Mouse (Mus musculus): ENCODE measurements around the gene Tead2. TPM values are rescaled to one million over a fixed set of nuclear protein-coding genes. Genes with fewer than 3 reads are reported as not detected.

Tead2 gene
- polyA plus RNA-seq, 1 experiment from 2014 or later = 88.0 TPM

GRCm38 (mm10) chr7:45272786-45273412 is 57.3 kb downstream of the Tead2 start:
- Histone ChIP-seq H3K36me3 (ENCODE audit: control insufficient read depth, insufficient read depth) (no peaks in the 10 kb centered on the region), H3K4me3 (ENCODE audit: low read length) (no peak overlapping the region), H3K27me3 (ENCODE audit: control insufficient read depth, insufficient read depth, low read length) (no peaks in the 10 kb centered on the region), H3K4me1 (ENCODE audit: control insufficient read depth, insufficient read depth, low read length) (peaks cover 3% of the 10 kb centered on the region; the same call in 1 of the 2 replicates), H3K9ac (ENCODE audit: low read length) (no peak overlapping the region), H3K4me2 (ENCODE audit: low read depth, low read length) (no peak overlapping the region), H3K27ac (ENCODE audit: low read length) (no peak overlapping the region), H3K9me3 (replicated peaks; ENCODE audit: control insufficient read depth, low read length) (peaks cover 3% of the 10 kb centered on the region; the same call in 1 of the 2 replicates)
- no peak for ATAC-seq (replicated peaks; ENCODE audit: extremely low read depth, insufficient read depth, low FRiP score)
- WGBS = 75% methylated on average over 10 of the region's 10 CpGs

GRCm38 (mm10) chr7:45273672-45274071 is 58.1 kb downstream of the Tead2 start:
- 87% methylated on average over 8 of the region's 8 CpGs for WGBS
- Histone ChIP-seq H3K36me3 (ENCODE audit: control insufficient read depth, insufficient read depth) (no peaks in the 10 kb centered on the region), H3K27ac (ENCODE audit: low read length) (no peak overlapping the region), H3K4me3 (ENCODE audit: low read length) (no peak overlapping the region), H3K4me2 (ENCODE audit: low read depth, low read length) (no peak overlapping the region), H3K27me3 (ENCODE audit: control insufficient read depth, insufficient read depth, low read length) (no peaks in the 10 kb centered on the region), H3K9ac (ENCODE audit: low read length) (no peak overlapping the region), H3K4me1 (ENCODE audit: control insufficient read depth, insufficient read depth, low read length) (peaks cover 3% of the 10 kb centered on the region; the same call in 1 of the 2 replicates), H3K9me3 (replicated peaks; ENCODE audit: control insufficient read depth, low read length) (peaks cover 3% of the 10 kb centered on the region; the same call in 1 of the 2 replicates)
- no peak for ATAC-seq (replicated peaks; ENCODE audit: extremely low read depth, insufficient read depth, low FRiP score)

- Histone ChIP-seq H3K9me3 (replicated peaks; ENCODE audit: control insufficient read depth, low read length) (no peaks in the 10 kb centered on the region), H3K4me1 (ENCODE audit: control insufficient read depth, insufficient read depth, low read length) (peaks cover 3% of the 10 kb centered on the region; the same call in 1 of the 2 replicates), H3K9ac (ENCODE audit: low read length) (peak within 1 kb of the TSS; percentile 49; the same call in 1 of the 2 replicates), H3K36me3 (ENCODE audit: control insufficient read depth, insufficient read depth) (no peaks in the 10 kb centered on the region), H3K4me2 (ENCODE audit: low read depth, low read length) (peak within 1 kb of the TSS; percentile 76), H3K4me3 (ENCODE audit: low read length) (peak within 1 kb of the TSS; percentile 52), H3K27me3 (ENCODE audit: control insufficient read depth, insufficient read depth, low read length) (no peaks in the 10 kb centered on the region), H3K27ac (ENCODE audit: low read length) (no peak within 1 kb of the TSS)
- no peak for ATAC-seq (replicated peaks; ENCODE audit: extremely low read depth, insufficient read depth, low FRiP score)
- 8% methylated on average over 44 of the region's 44 CpGs for WGBS
These were observed 61.7 kb downstream of the Tead2 start, which contains the start of gene Slc6a21 for GRCm38 (mm10) chr7:45277136-45277760. Gene Slc6a21, plus strand, starts transcription at chr7:45277513.

Small RNA genes lying within 50 kb of the gene (microRNA-seq; reads per million reads assigned to microRNA genes)
- not detected for gene Mir7055

Other genes with a start within 250 kb of the Tead2 start
- gene Cpt1c, start 240.9 kb upstream of the Tead2 start, polyA plus RNA-seq (2015; fragmentation: Nextera tagmentation; extraction: Ambion mirVana) = 7.6 and 8.9 TPM in 2 replicates
- 355 and 387 TPM in 2 replicates for gene Prmt1, start 229.2 kb upstream of the Tead2 start, polyA plus RNA-seq (2015; fragmentation: Nextera tagmentation; extraction: Ambion mirVana)
- 71.4 and 73.6 TPM in 2 replicates for gene Irf3, start 218.1 kb upstream of the Tead2 start, polyA plus RNA-seq (2015; fragmentation: Nextera tagmentation; extraction: Ambion mirVana)
- gene Bcl2l12, start 217.0 kb upstream of the Tead2 start, polyA plus RNA-seq (2015; fragmentation: Nextera tagmentation; extraction: Ambion mirVana) = 32.2 and 33.3 TPM in 2 replicates
- 22.7 and 26.4 TPM in 2 replicates for gene Scaf1, start 199.4 kb upstream of the Tead2 start, polyA plus RNA-seq (2015; fragmentation: Nextera tagmentation; extraction: Ambion mirVana)
- gene Rras, start 197.8 kb upstream of the Tead2 start, polyA plus RNA-seq (2015; fragmentation: Nextera tagmentation; extraction: Ambion mirVana) = 74.8 and 85.0 TPM in 2 replicates
- 5.6 and 7.3 TPM in 2 replicates for gene Prr12, start 162.9 kb upstream of the Tead2 start, polyA plus RNA-seq (2015; fragmentation: Nextera tagmentation; extraction: Ambion mirVana)
- 53.8 and 55.9 TPM in 2 replicates for gene Nosip, start 153.3 kb upstream of the Tead2 start, polyA plus RNA-seq (2015; fragmentation: Nextera tagmentation; extraction: Ambion mirVana)
- 12.9 and 16.6 TPM in 2 replicates for gene Prrg2, start 153.1 kb upstream of the Tead2 start, polyA plus RNA-seq (2015; fragmentation: Nextera tagmentation; extraction: Ambion mirVana)
- gene Rcn3, start 123.5 kb upstream of the Tead2 start, polyA plus RNA-seq (2015; fragmentation: Nextera tagmentation; extraction: Ambion mirVana) = 207 and 214 TPM in 2 replicates
- gene Fcgrt, start 111.9 kb upstream of the Tead2 start, polyA plus RNA-seq (2015; fragmentation: Nextera tagmentation; extraction: Ambion mirVana) = 56.8 and 58.2 TPM in 2 replicates
- 809 and 812 TPM in 2 replicates for gene Rps11, start 91.3 kb upstream of the Tead2 start, polyA plus RNA-seq (2015; fragmentation: Nextera tagmentation; extraction: Ambion mirVana)
- gene Rpl13a, start 87.0 kb upstream of the Tead2 start, polyA plus RNA-seq (2015; fragmentation: Nextera tagmentation; extraction: Ambion mirVana) = 684 and 727 TPM in 2 replicates
- 0.34 TPM in 1 of 2 replicates, not detected in the other for gene Gm45713, start 79.5 kb upstream of the Tead2 start, polyA plus RNA-seq (2015; fragmentation: Nextera tagmentation; extraction: Ambion mirVana)
- 2.3 and 2.8 TPM in 2 replicates for gene Flt3l, start 79.3 kb upstream of the Tead2 start, polyA plus RNA-seq (2015; fragmentation: Nextera tagmentation; extraction: Ambion mirVana)
- 76.8 and 82.5 TPM in 2 replicates for gene Pih1d1, start 61.5 kb upstream of the Tead2 start, polyA plus RNA-seq (2015; fragmentation: Nextera tagmentation; extraction: Ambion mirVana)
- gene Aldh16a1, start 61.2 kb upstream of the Tead2 start, polyA plus RNA-seq (2015; fragmentation: Nextera tagmentation; extraction: Ambion mirVana) = 33.9 and 38.2 TPM in 2 replicates
- 3.6 and 4.7 TPM in 2 replicates for gene Slc17a7, start 51.8 kb upstream of the Tead2 start, polyA plus RNA-seq (2015; fragmentation: Nextera tagmentation; extraction: Ambion mirVana)
- not detected in 2 replicates for gene Gfy, start 36.2 kb upstream of the Tead2 start, polyA plus RNA-seq (2015; fragmentation: Nextera tagmentation; extraction: Ambion mirVana)
- gene Pth2, start 34.8 kb upstream of the Tead2 start, polyA plus RNA-seq (2015; fragmentation: Nextera tagmentation; extraction: Ambion mirVana) = 0.42 TPM in 1 of 2 replicates, not detected in the other
- 0.58 and 0.75 TPM in 2 replicates for gene Ccdc155, start 10.9 kb upstream of the Tead2 start, polyA plus RNA-seq (2015; fragmentation: Nextera tagmentation; extraction: Ambion mirVana)
- 1.2 and 1.4 TPM in 2 replicates for gene Dkkl1, start 3.6 kb upstream of the Tead2 start, polyA plus RNA-seq (2015; fragmentation: Nextera tagmentation; extraction: Ambion mirVana)
- gene Cd37, start 23.4 kb downstream of the Tead2 start, polyA plus RNA-seq (2015; fragmentation: Nextera tagmentation; extraction: Ambion mirVana) = 5.0 and 9.2 TPM in 2 replicates
- gene Slc6a16, start 25.3 kb downstream of the Tead2 start, polyA plus RNA-seq (2015; fragmentation: Nextera tagmentation; extraction: Ambion mirVana) = 0.09 TPM in 1 of 2 replicates, not detected in the other
- not detected in 2 replicates for gene Slc6a21, start 61.8 kb downstream of the Tead2 start, polyA plus RNA-seq (2015; fragmentation: Nextera tagmentation; extraction: Ambion mirVana)
- 12.4 and 18.0 TPM in 2 replicates for gene Trpm4, start 118.0 kb downstream of the Tead2 start, polyA plus RNA-seq (2015; fragmentation: Nextera tagmentation; extraction: Ambion mirVana)
- gene Hrc, start 119.5 kb downstream of the Tead2 start, polyA plus RNA-seq (2015; fragmentation: Nextera tagmentation; extraction: Ambion mirVana) = 26.6 and 28.7 TPM in 2 replicates
- 1.5 TPM in 2 replicates for gene Ppfia3, start 151.3 kb downstream of the Tead2 start, polyA plus RNA-seq (2015; fragmentation: Nextera tagmentation; extraction: Ambion mirVana)
- 0.81 and 0.91 TPM in 2 replicates for gene Lin7b, start 154.8 kb downstream of the Tead2 start, polyA plus RNA-seq (2015; fragmentation: Nextera tagmentation; extraction: Ambion mirVana)
- gene Snrnp70, start 180.0 kb downstream of the Tead2 start, polyA plus RNA-seq (2015; fragmentation: Nextera tagmentation; extraction: Ambion mirVana) = 145 and 161 TPM in 2 replicates
- gene Kcna7, start 189.9 kb downstream of the Tead2 start, polyA plus RNA-seq (2015; fragmentation: Nextera tagmentation; extraction: Ambion mirVana) = 0.25 and 0.27 TPM in 2 replicates
- 0.91 and 1.1 TPM in 2 replicates for gene Ntf5, start 197.9 kb downstream of the Tead2 start, polyA plus RNA-seq (2015; fragmentation: Nextera tagmentation; extraction: Ambion mirVana)
- 0.46 and 0.51 TPM in 2 replicates for gene Lhb, start 205.1 kb downstream of the Tead2 start, polyA plus RNA-seq (2015; fragmentation: Nextera tagmentation; extraction: Ambion mirVana)
- gene Gys1, start 219.1 kb downstream of the Tead2 start, polyA plus RNA-seq (2015; fragmentation: Nextera tagmentation; extraction: Ambion mirVana) = 136 and 141 TPM in 2 replicates
- gene Ruvbl2, start 222.3 kb downstream of the Tead2 start, polyA plus RNA-seq (2015; fragmentation: Nextera tagmentation; extraction: Ambion mirVana) = 85.1 and 88.3 TPM in 2 replicates
- 3,045 and 3,399 TPM in 2 replicates for gene Ftl1, start 244.1 kb downstream of the Tead2 start, polyA plus RNA-seq (2015; fragmentation: Nextera tagmentation; extraction: Ambion mirVana)